Mouse (Mus musculus) CH12.LX (cell line): Measurements from ENCODE around the gene Fcnb. TPM values are rescaled to one million over a fixed set of nuclear protein-coding genes. Genes with fewer than 3 reads are reported as not detected.

ENCODE experiments used
- DNase-seq: peaks from one replicate; pipeline ENCODE4 v3.0.0-alpha.2; 2013; ENCODE audit errors: extremely low read depth
- H3K27ac ChIP-seq: 2 replicates; pipeline ENCODE4 v1.5.1; 2012; ENCODE audit warnings: low read depth, mild to moderate bottlenecking, control low read depth, moderate library complexity; ENCODE audit not compliant: insufficient read depth
- H3K27me3 ChIP-seq: replicated peaks from 2 replicates; pipeline ENCODE3; 2012; ENCODE audit warnings: inconsistent platforms
- H3K36me3 ChIP-seq, 2 experiments: replicated peaks in 1 of 2; 2 replicates each; pipeline versions ENCODE3 to v1.6.1; 2012; ENCODE audit warnings: inconsistent platforms in 1 of 2, low read length in 1 of 2, mild to moderate bottlenecking in 1 of 2, mixed read lengths in 1 of 2, moderate library complexity in 1 of 2; ENCODE audit not compliant: control insufficient read depth in 1 of 2, insufficient read depth in 1 of 2
- H3K4me1 ChIP-seq, 2 experiments: 2 replicates each; pipeline ENCODE4 v1.6.1; 2012; ENCODE audit warnings: inconsistent platforms in 1 of 2, moderate library complexity in 1 of 2; ENCODE audit not compliant: insufficient read depth in 2 of 2, control insufficient read depth in 1 of 2
- H3K4me2 ChIP-seq: 2 replicates; pipeline ENCODE4 v1.6.1; 2012; ENCODE audit warnings: low read depth, mild to moderate bottlenecking, control low read depth; ENCODE audit not compliant: poor library complexity, insufficient read depth, severe bottlenecking
- H3K4me3 ChIP-seq, 3 experiments: fragments of 150-350 bp in 1 of 3; sonication (generic) in 1 of 3; replicated peaks in 1 of 3; 2 replicates each; pipeline versions ENCODE3 to v1.5.1; 2011 to 2012; ENCODE audit warnings: low read depth in 2 of 3, low read length in 2 of 3, mild to moderate bottlenecking in 2 of 3, moderate library complexity in 2 of 3, control low read depth in 1 of 3, improper control_type of control experiment in 1 of 3, inconsistent platforms in 1 of 3, mixed read lengths in 1 of 3; ENCODE audit not compliant: poor library complexity in 1 of 3
- H3K79me2 ChIP-seq: replicated peaks from 2 replicates; pipeline ENCODE4 v1.6.1; 2012; ENCODE audit warnings: mild to moderate bottlenecking, moderate library complexity; ENCODE audit not compliant: control insufficient read depth, poor library complexity, insufficient read depth, severe bottlenecking; ENCODE audit errors: extremely low read depth
- H3K9ac ChIP-seq: 2 replicates; pipeline ENCODE4 v1.6.1; 2012; ENCODE audit warnings: low read depth, mild to moderate bottlenecking, control low read depth, moderate library complexity; ENCODE audit not compliant: insufficient read depth
- H3K9me3 ChIP-seq: replicated peaks from 2 replicates; pipeline ENCODE3; 2012; ENCODE audit warnings: low read length, inconsistent platforms, mixed read lengths
- BHLHE40 ChIP-seq: IDR thresholded peaks from 2 replicates; pipeline ENCODE4 v1.6.1; 2011; ENCODE audit warnings: mild to moderate bottlenecking, low read depth, low read length, improper control_type of control experiment
- CHD1 ChIP-seq: IDR thresholded peaks from 2 replicates; pipeline ENCODE4 v1.6.1; 2012; ENCODE audit warnings: low read depth, low read length, improper control_type of control experiment, inconsistent platforms
- CHD2 ChIP-seq: IDR thresholded peaks from 2 replicates; pipeline ENCODE4 v1.6.1; 2011; ENCODE audit warnings: low read length, improper control_type of control experiment
- E2F4 ChIP-seq: IDR thresholded peaks from 2 replicates; pipeline ENCODE4 v1.6.1; 2011; ENCODE audit warnings: low read depth, low read length, improper control_type of control experiment; ENCODE audit not compliant: insufficient replicate concordance
- ELF1 ChIP-seq: IDR thresholded peaks from 2 replicates; pipeline ENCODE4 v1.6.1; 2014; ENCODE audit warnings: low read depth, mild to moderate bottlenecking, inconsistent platforms, low read length, improper control_type of control experiment
- GABPA ChIP-seq: IDR thresholded peaks from 2 replicates; pipeline ENCODE4 v1.6.1; 2012; ENCODE audit warnings: low read depth, low read length, improper control_type of control experiment, inconsistent platforms; ENCODE audit not compliant: insufficient replicate concordance
- HCFC1 ChIP-seq: IDR thresholded peaks from 2 replicates; pipeline ENCODE4 v1.6.1; 2012; ENCODE audit warnings: low read depth, mild to moderate bottlenecking, inconsistent platforms, low read length, improper control_type of control experiment
- IRF4 ChIP-seq: IDR thresholded peaks from 2 replicates; pipeline ENCODE4 v1.6.1; 2014; ENCODE audit warnings: low read depth, mild to moderate bottlenecking, inconsistent platforms, low read length, improper control_type of control experiment
- JUND ChIP-seq: conservative IDR thresholded peaks from 2 replicates; pipeline ENCODE4 v1.6.1; 2011; ENCODE audit warnings: low read depth, low read length, improper control_type of control experiment
- MAX ChIP-seq: IDR thresholded peaks from 2 replicates; pipeline ENCODE4 v1.6.1; 2011; ENCODE audit warnings: low read length, improper control_type of control experiment
- MEF2A ChIP-seq: IDR thresholded peaks from 2 replicates; pipeline ENCODE4 v1.6.1; 2014; ENCODE audit warnings: low read depth, mild to moderate bottlenecking, inconsistent platforms, low read length, improper control_type of control experiment, borderline replicate concordance
- MXI1 ChIP-seq: IDR thresholded peaks from 2 replicates; pipeline ENCODE4 v1.6.1; 2011; ENCODE audit warnings: mild to moderate bottlenecking, low read depth, low read length, improper control_type of control experiment
- MYC ChIP-seq: IDR thresholded peaks from 2 replicates; pipeline ENCODE4 v1.6.1; 2011; ENCODE audit warnings: low read depth, mild to moderate bottlenecking, improper control_type of control experiment, low read length
- RAD21 ChIP-seq: IDR thresholded peaks from 2 replicates; pipeline ENCODE4 v1.6.1; 2011; ENCODE audit warnings: low read depth, mild to moderate bottlenecking, low read length, improper control_type of control experiment, moderate library complexity
- SMC3 ChIP-seq: IDR thresholded peaks from 2 replicates; pipeline ENCODE4 v1.6.1; 2011; ENCODE audit warnings: low read depth, low read length, improper control_type of control experiment
- TBP ChIP-seq: conservative IDR thresholded peaks from 2 replicates; pipeline ENCODE4 v1.6.1; 2011; ENCODE audit warnings: low read depth, low read length, improper control_type of control experiment
- TCF12 ChIP-seq: IDR thresholded peaks from 2 replicates; pipeline ENCODE4 v1.6.1; 2014; ENCODE audit warnings: low read depth, mild to moderate bottlenecking, inconsistent platforms, low read length, improper control_type of control experiment
- UBTF ChIP-seq: IDR thresholded peaks from 2 replicates; pipeline ENCODE4 v1.6.1; 2012; ENCODE audit warnings: low read depth, mild to moderate bottlenecking, inconsistent platforms, low read length, improper control_type of control experiment, moderate library complexity
- USF1 ChIP-seq: IDR thresholded peaks from 2 replicates; pipeline ENCODE4 v1.6.1; 2014; ENCODE audit warnings: low read depth, mild to moderate bottlenecking, inconsistent platforms, low read length, improper control_type of control experiment
- dilution Hi-C: fragments of 300-500 bp; cut with MboI; formaldehyde crosslinking; loops from 2 replicates; pipeline ENCODE4 v1.14.3; 2020; ENCODE audit warnings: low sequenced_read_pairs; ENCODE audit not compliant: extremely low pct_unique_long_range_greater_than_20kb, extremely low pct_ligation_motif_present
- in situ Hi-C: fragments of 300-500 bp; cut with MboI; formaldehyde crosslinking; loops from 3 replicates; pipeline ENCODE4 v1.14.3; 2019; ENCODE audit warnings: low sequenced_read_pairs, low pct_ligation_motif_present, low pct_unique_long_range_greater_than_20kb, mixed read lengths
- polyA plus RNA-seq: library from polyadenylated mRNA; unstranded; fragments of >175 nt; gene quantifications from 2 replicates; pipeline ENCODE4 v1.2.1, GENCODE M21; 2012; ENCODE audit warnings: low read depth; ENCODE audit not compliant: insufficient read length
- total RNA-seq, 2 experiments: library from RNA; depleted of rRNA; stranded (reverse); fragments of 300-350 nt in 1 of 2; fragments of >200 nt in 1 of 2; gene quantifications; 2 replicates each; pipeline ENCODE4 v1.2.3; 2012 to 2014

Gene Fcnb
- total and polyA plus RNA-seq, 3 experiments, result not detected

DNA sequence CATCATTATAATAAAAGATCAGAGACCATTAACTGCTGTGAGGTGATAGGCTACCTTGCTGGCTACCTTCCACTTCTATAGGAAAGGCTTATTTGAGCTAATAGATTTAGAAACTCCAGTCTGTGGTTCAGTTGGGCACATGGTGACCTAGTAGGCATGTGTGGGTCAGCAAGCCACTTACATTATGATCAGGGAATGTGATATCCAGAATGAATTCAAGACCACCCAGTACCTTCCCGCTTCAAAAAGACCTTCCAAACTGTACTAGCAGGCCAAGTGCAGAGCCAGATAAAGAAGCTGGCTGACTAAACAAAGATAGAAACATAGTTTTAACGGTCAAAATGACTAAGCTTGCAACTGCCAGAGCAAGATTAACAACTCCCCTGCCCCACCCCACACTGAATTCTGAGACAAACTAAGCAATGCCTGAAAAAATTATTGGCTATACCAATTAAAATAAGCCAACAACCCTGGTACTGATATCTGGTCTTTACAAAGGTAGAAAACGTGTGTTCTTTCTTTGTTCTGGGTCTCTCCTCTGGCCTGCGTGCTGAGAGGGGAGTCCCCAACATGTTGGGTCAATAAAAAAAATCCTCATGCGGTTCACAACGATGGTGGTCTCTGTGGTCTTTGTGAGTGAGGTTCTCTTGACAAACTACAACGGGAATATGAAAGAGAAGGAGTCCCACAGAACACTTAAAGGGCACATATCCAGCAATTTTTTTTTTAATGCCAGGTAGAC, 20.2 kb downstream of the Fcnb start:
- Histone ChIP-seq H3K9ac (no peak overlapping the region), H3K27ac (no peak overlapping the region), H3K36me3 (no peaks in the 10 kb centered on the region)
- TF ChIP-seq RAD21, result no peak
- TF ChIP-seq TCF12, result no peak
- TF ChIP-seq CHD1, result no peak
- TF ChIP-seq ELF1, result no peak
- no peak for TF ChIP-seq JUND
- no peak for TF ChIP-seq USF1
- TF ChIP-seq IRF4, result no peak
- TF ChIP-seq TBP, result no peak
- TF ChIP-seq, all 38 proteins: peak for 0
- DNase-seq, result no peak
- Histone ChIP-seq H3K27me3 (peaks cover 85% of the 10 kb centered on the region), H3K79me2 (no peaks in the 10 kb centered on the region), H3K4me3 (no peak overlapping the region), H3K4me2 (no peak overlapping the region), H3K9me3 (no peaks in the 10 kb centered on the region), H3K4me1 (no peaks in the 10 kb centered on the region)
- dilution Hi-C loops, result no loop called here
- in situ Hi-C loops, result no loop called here

DNA sequence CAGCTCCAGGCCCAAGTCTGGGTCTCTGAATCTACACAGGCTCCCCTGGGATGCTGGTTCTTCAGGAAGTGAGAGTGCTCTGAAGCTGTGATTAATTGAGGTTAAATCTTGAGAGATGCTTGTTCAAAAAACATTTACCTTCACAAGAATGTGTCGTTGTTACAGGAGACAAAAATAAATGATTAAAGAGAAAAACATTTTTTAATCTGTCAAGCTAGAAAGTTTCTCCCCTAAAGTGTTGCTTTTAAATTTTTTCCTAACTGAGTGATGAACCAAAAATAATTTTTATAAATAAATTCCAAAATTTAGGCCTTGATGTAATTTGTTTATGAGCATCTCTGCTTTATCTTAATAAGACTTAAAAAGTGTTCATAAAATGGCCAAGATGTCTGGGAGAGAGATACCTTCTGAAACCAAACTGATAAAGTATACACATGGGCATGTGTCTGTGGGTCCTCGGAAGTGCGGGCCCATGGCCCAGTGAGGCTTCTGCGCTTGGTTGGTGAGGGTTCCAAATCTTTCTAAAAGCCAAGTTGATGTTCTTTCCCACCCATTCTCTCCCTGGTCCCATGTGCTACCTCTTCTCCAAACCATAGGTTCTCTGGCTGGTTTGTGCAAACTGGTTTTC, 20.9 kb downstream of the Fcnb start:
- no peak overlapping the region for H3K4me3 ChIP-seq
- H3K9ac ChIP-seq, result no peak overlapping the region
- H3K79me2 ChIP-seq, result no peaks in the 10 kb centered on the region
- in situ Hi-C loops (no loop called here), dilution Hi-C loops (no loop called here)
- H3K36me3 ChIP-seq, result no peaks in the 10 kb centered on the region
- no peak for TF ChIP-seq GABPA
- no peak for TF ChIP-seq SMC3
- no peak for TF ChIP-seq E2F4
- H3K9me3 ChIP-seq, result no peaks in the 10 kb centered on the region
- no peak for DNase-seq
- H3K4me2 ChIP-seq, result no peak overlapping the region
- H3K27ac ChIP-seq, result no peak overlapping the region
- no peaks in the 10 kb centered on the region for H3K4me1 ChIP-seq
- H3K27me3 ChIP-seq, result peaks cover 85% of the 10 kb centered on the region

DNA sequence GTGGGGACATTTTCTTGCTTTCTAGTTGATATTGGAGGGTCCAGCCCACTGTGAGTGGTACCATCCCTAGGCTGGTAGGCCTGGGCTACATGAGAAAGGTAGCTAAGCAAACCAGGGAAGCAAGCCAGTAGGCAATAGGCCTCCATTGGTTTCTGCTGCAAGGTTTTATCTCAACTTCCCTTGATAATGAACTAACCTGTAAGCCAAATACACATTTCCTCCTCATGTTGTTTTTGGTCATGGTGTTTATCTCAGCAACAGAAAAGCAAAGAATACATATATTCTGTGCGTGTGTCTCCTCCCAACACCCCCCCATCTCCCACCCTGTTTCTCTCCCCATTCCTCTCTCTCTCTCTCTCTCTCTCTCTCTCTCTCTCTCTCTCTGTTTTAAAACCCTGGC, 24.8 kb downstream of the Fcnb start:
- Histone ChIP-seq H3K79me2 (no peaks in the 10 kb centered on the region), H3K27me3 (peaks cover 59% of the 10 kb centered on the region), H3K27ac (no peak overlapping the region), H3K4me1 (no peaks in the 10 kb centered on the region), H3K4me2 (no peak overlapping the region), H3K4me3 (no peak overlapping the region), H3K36me3 (no peaks in the 10 kb centered on the region), H3K9me3 (no peaks in the 10 kb centered on the region), H3K9ac (no peak overlapping the region)
- TF ChIP-seq UBTF (no peak), BHLHE40 (no peak), SMC3 (no peak), MYC (no peak), HCFC1 (no peak), ELF1 (no peak), CHD2 (no peak), JUND (no peak), MXI1 (no peak), MAX (no peak), MEF2A (no peak), TCF12 (no peak)
- DNase-seq, result no peak
- in situ Hi-C loops, result no loop called here
- dilution Hi-C loops, result no loop called here
